Mouse (Mus musculus): ENCODE measurements at regions not wholly inside any gene's neighbourhood (a gene's known extent, or its start where the extent isn't known, plus 50 kb on each side); places are given as distances from the start of the nearest gene placed in this dataset.

GRCm38 (mm10) chr4:106149471-106150048 is 166.5 kb upstream of the Usp24 start:
- Histone ChIP-seq H3K4me1 (ENCODE audit: insufficient read depth, low read depth, low read length) (no peaks in the 10 kb centered on the region), H3K4me3 (ENCODE audit: low read depth, low read length) (no peak overlapping the region), H3K36me3 (ENCODE audit: insufficient read depth, low read length) (no peaks in the 10 kb centered on the region), H3K9me3 (ENCODE audit: low read length) (no peaks in the 10 kb centered on the region), H3K27ac (ENCODE audit: low read length) (no peak overlapping the region), H3K27me3 (replicated peaks; ENCODE audit: insufficient read depth, low read length) (no peaks in the 10 kb centered on the region), H3K4me2 (replicated peaks; ENCODE audit: low read depth, low read length) (no peak overlapping the region), H3K9ac (replicated peaks; ENCODE audit: low read depth) (no peak overlapping the region)
- WGBS, result 82% methylated on average over 7 of the region's 7 CpGs
- DNase-seq (ENCODE audit: low spot score), result no peak
- no peak for TF ChIP-seq EP300 (IDR thresholded peaks at IDR 0.05)
- TF ChIP-seq CTCF (IDR thresholded peaks at IDR 0.05), result no peak
- ATAC-seq, result no peak

- H3K27ac ChIP-seq (ENCODE audit: low read length), result no peak overlapping the region
- H3K4me2 ChIP-seq (replicated peaks; ENCODE audit: low read depth, low read length), result no peak overlapping the region
- H3K36me3 ChIP-seq (ENCODE audit: insufficient read depth, low read length), result no peaks in the 10 kb centered on the region
- TF ChIP-seq EP300 (IDR thresholded peaks at IDR 0.05) (no peak), CTCF (IDR thresholded peaks at IDR 0.05) (no peak)
- no peaks in the 10 kb centered on the region for H3K4me1 ChIP-seq (ENCODE audit: insufficient read depth, low read depth, low read length)
- DNase-seq (ENCODE audit: low spot score) (no peak), ATAC-seq (no peak)
- no peaks in the 10 kb centered on the region for H3K9me3 ChIP-seq (ENCODE audit: low read length)
- no peak overlapping the region for H3K9ac ChIP-seq (replicated peaks; ENCODE audit: low read depth)
- no peak overlapping the region for H3K4me3 ChIP-seq (ENCODE audit: low read depth, low read length)
- 72% methylated on average over 14 of the region's 14 CpGs for WGBS
- no peaks in the 10 kb centered on the region for H3K27me3 ChIP-seq (replicated peaks; ENCODE audit: insufficient read depth, low read length)
Measured at GRCm38 (mm10) chr4:106150775-106151174, 165.2 kb upstream of the Usp24 start.

GRCm38 (mm10) chr4:106157451-106158179 is 158.4 kb upstream of the Usp24 start:
- Histone ChIP-seq H3K9ac (replicated peaks; ENCODE audit: low read depth) (no peak overlapping the region), H3K4me1 (ENCODE audit: insufficient read depth, low read depth, low read length) (no peaks in the 10 kb centered on the region), H3K27ac (ENCODE audit: low read length) (no peak overlapping the region), H3K9me3 (ENCODE audit: low read length) (no peaks in the 10 kb centered on the region), H3K27me3 (replicated peaks; ENCODE audit: insufficient read depth, low read length) (no peaks in the 10 kb centered on the region), H3K4me2 (replicated peaks; ENCODE audit: low read depth, low read length) (no peak overlapping the region), H3K4me3 (ENCODE audit: low read depth, low read length) (no peak overlapping the region), H3K36me3 (ENCODE audit: insufficient read depth, low read length) (no peaks in the 10 kb centered on the region)
- DNase-seq (ENCODE audit: low spot score) (no peak), ATAC-seq (no peak)
- TF ChIP-seq EP300 (IDR thresholded peaks at IDR 0.05) (no peak), CTCF (IDR thresholded peaks at IDR 0.05) (no peak)
- 71% methylated on average over 9 of the region's 9 CpGs for WGBS

GRCm38 (mm10) chr4:106161592-106161991 is 154.4 kb upstream of the Usp24 start:
- H3K4me3 ChIP-seq (ENCODE audit: low read depth, low read length), result no peak overlapping the region
- no peak for ATAC-seq
- no peaks in the 10 kb centered on the region for H3K4me1 ChIP-seq (ENCODE audit: insufficient read depth, low read depth, low read length)
- no peaks in the 10 kb centered on the region for H3K36me3 ChIP-seq (ENCODE audit: insufficient read depth, low read length)
- DNase-seq (ENCODE audit: low spot score), result no peak
- no peaks in the 10 kb centered on the region for H3K27me3 ChIP-seq (replicated peaks; ENCODE audit: insufficient read depth, low read length)
- WGBS, result 56% methylated on average over 2 of the region's 2 CpGs
- no peak overlapping the region for H3K27ac ChIP-seq (ENCODE audit: low read length)
- no peaks in the 10 kb centered on the region for H3K9me3 ChIP-seq (ENCODE audit: low read length)
- TF ChIP-seq CTCF (IDR thresholded peaks at IDR 0.05), result peak; percentile 50
- TF ChIP-seq EP300 (IDR thresholded peaks at IDR 0.05), result no peak
- no peak overlapping the region for H3K4me2 ChIP-seq (replicated peaks; ENCODE audit: low read depth, low read length)
- H3K9ac ChIP-seq (replicated peaks; ENCODE audit: low read depth), result no peak overlapping the region

GRCm38 (mm10) chr4:106162551-106162950 is 153.5 kb upstream of the Usp24 start:
- TF ChIP-seq EP300 (IDR thresholded peaks at IDR 0.05), result no peak
- no peak for TF ChIP-seq CTCF (IDR thresholded peaks at IDR 0.05)
- no peak overlapping the region for H3K4me3 ChIP-seq (ENCODE audit: low read depth, low read length)
- WGBS, result 47% methylated on average over 1 of the region's 1 CpGs

GRCm38 (mm10) chr4:106163220-106163619 is 152.8 kb upstream of the Usp24 start:
- Histone ChIP-seq H3K36me3 (ENCODE audit: insufficient read depth, low read length) (no peaks in the 10 kb centered on the region), H3K4me3 (ENCODE audit: low read depth, low read length) (no peak overlapping the region), H3K27me3 (replicated peaks; ENCODE audit: insufficient read depth, low read length) (no peaks in the 10 kb centered on the region), H3K27ac (ENCODE audit: low read length) (no peak overlapping the region), H3K9me3 (ENCODE audit: low read length) (no peaks in the 10 kb centered on the region), H3K4me1 (ENCODE audit: insufficient read depth, low read depth, low read length) (no peaks in the 10 kb centered on the region), H3K9ac (replicated peaks; ENCODE audit: low read depth) (no peak overlapping the region), H3K4me2 (replicated peaks; ENCODE audit: low read depth, low read length) (no peak overlapping the region)
- ATAC-seq (no peak), DNase-seq (ENCODE audit: low spot score) (no peak)
- TF ChIP-seq CTCF (IDR thresholded peaks at IDR 0.05) (no peak), EP300 (IDR thresholded peaks at IDR 0.05) (no peak)

More at GRCm38 (mm10) chr4:106162551-106162950, 153.5 kb upstream of the Usp24 start:
- H3K27ac ChIP-seq (ENCODE audit: low read length), result no peak overlapping the region
- H3K27me3 ChIP-seq (replicated peaks; ENCODE audit: insufficient read depth, low read length), result no peaks in the 10 kb centered on the region
- DNase-seq (ENCODE audit: low spot score), result no peak
- no peak overlapping the region for H3K4me2 ChIP-seq (replicated peaks; ENCODE audit: low read depth, low read length)
- ATAC-seq, result no peak
- H3K4me1 ChIP-seq (ENCODE audit: insufficient read depth, low read depth, low read length), result no peaks in the 10 kb centered on the region
- H3K9ac ChIP-seq (replicated peaks; ENCODE audit: low read depth), result no peak overlapping the region
- H3K9me3 ChIP-seq (ENCODE audit: low read length), result no peaks in the 10 kb centered on the region
- no peaks in the 10 kb centered on the region for H3K36me3 ChIP-seq (ENCODE audit: insufficient read depth, low read length)
